Mouse (Mus musculus): Measurements from ENCODE around the gene Rnf115.
A peak's percentile ranks its signal among the peaks of the same experiment; 100 is the strongest.
"Not testable (repeated sequence)": the region's sequence is repeated elsewhere in the genome, so short reads cannot be mapped to it uniquely, and the experiment has no call there.

Rnf115 gene

DNA sequence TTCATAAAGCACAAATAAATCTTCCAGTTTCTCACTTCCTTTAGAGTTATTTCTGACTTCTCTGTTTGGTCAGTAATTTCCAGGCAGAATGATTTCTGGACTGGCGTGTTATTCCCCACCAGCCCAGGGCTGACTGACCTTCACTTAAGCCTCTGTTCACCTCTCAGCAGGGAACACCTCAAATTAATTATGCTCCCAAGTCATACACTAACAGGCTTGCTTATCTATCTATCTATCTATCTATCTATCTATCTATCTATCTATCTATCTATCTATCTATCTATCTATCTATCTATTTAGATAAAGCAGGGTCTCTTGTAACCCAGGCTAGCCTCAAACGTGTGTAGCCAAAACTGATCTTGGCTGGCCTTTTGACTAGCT, 18.8 kb upstream of the Rnf115 start:
- no peak for DNase-seq

GRCm38 (mm10) chr3:96714286-96714685, 13.2 kb upstream of the Rnf115 start:
- no peak for DNase-seq

DNA sequence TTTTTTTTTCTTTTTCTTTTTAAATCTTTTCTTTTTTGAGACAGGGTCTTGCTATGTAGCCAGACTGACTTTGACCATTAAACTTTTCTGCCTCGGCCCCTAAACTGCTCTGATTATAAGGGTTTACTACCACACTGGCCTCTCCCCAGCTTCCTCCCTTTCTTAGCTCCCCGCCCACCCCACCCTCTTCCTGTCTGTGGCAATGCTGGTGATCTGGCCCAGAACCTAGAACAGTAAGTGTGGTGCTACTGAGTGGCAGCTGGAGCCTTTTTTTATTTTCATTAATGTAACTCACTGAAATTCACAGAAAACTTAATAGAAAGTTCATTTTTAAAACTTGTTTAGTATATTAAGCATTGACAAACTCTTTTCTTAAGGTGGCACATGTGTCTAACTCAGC, 11.6 kb upstream of the Rnf115 start:
- no peak for DNase-seq

DNA sequence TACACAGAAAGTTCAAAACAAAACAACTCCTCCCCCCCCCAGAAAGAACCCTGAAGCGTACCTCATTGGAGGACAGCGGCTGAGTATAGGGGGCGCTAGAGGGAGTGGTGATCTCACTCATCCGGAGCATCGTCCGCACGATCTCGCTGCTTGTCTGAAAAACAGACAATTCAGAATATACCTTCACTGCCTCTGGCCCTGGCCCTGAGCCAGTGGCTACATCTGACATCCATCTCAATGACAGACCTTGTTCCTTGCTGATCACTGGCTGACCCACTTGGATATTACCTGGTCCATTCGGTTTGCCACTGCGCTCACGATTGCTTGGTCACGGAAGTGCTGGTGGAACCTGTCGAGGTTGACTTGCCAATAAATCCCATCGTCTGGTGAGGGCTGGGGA, 8.3 kb upstream of the Rnf115 start:
- DNase-seq, result peak; percentile 34

DNA sequence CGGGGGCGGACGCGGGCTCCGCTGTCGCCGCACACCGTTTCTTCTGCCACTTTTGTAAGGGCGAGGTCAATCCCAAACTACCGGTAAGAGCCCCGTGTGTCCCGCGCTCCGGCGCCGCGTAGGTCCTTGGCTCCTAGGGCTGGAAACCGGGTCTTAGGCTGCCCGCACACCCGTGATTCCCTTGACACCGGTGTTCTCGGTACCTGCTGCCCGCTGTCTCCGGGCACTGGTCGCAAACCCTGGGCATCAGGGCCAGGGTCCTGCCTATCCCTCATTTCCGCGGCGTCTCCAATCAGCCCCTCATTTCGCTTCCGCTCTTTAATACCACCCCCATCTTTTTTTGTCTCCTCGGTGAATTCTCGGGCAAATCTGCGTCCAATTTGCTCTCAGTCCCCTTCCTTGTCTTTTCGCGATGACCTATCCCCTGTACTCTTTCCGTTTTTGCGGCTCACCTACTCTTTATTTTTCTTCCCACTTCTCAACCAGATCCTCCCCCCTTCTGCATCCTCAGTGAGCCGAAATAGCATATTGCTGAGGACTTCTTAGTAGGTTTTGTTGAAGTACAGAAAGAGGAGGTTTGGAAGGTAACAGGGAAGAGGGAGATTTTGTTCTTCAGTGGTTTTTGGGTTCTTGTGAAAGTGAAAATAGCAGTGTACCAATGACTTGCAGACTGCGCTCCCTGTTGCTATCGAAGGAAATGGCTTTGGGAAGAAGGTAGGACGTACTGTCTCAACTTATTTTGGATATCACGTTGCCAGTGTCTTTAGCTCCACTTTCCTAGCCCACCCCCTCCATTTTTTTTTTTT, 567 bp downstream of the Rnf115 start:
- DNase-seq, result no peak

GRCm38 (mm10) chr3:96728634-96729402, 1.4 kb downstream of the Rnf115 start:
- DNase-seq, result no peak

DNA sequence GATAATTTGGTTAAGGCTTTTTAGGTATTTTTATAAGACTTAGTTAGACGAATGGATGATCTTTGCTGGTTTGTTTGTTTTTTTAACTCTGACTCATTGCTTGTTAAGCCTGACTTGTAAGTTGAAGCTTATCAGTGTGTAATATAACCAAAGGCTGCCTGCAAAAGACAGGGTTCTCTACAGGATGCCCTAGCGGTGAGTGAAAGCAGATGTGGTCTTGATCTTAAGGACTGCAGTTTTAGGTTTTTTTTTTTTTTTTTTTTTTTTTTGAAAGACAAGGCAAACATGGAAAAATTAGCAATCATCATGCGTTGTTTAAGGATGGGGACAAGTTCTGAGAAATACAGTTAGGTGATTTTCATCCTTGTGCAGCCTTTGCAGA, 1.9 kb downstream of the Rnf115 start:
- DNase-seq, result no peak

- DNase-seq, result no peak
These were observed 3.3 kb downstream of the Rnf115 start for GRCm38 (mm10) chr3:96730785-96731184.

GRCm38 (mm10) chr3:96733984-96734383, 6.5 kb downstream of the Rnf115 start:
- no peak for DNase-seq

DNA sequence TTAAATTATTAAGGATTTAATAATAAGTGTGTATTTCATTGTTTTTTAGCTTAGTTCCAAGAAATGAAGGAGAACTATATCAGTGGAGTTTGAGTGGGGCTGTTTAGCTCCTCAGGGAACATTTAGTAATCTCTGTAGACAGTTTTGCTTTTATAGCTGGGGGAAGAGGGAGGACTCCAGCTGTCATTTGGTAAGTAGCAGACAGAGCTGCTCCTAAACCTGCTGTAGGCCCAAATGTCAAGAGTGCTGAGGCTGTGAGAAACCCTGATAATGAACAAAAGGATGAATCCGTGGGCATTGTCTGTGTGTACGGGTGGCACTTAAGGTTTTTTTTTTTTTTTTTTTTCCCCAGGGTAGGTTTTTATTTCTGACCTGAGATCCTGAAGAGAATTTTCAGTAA, 7.7 kb downstream of the Rnf115 start:
- DNase-seq, result no peak

GRCm38 (mm10) chr3:96737013-96737740, 9.7 kb downstream of the Rnf115 start:
- no peak for DNase-seq

DNA sequence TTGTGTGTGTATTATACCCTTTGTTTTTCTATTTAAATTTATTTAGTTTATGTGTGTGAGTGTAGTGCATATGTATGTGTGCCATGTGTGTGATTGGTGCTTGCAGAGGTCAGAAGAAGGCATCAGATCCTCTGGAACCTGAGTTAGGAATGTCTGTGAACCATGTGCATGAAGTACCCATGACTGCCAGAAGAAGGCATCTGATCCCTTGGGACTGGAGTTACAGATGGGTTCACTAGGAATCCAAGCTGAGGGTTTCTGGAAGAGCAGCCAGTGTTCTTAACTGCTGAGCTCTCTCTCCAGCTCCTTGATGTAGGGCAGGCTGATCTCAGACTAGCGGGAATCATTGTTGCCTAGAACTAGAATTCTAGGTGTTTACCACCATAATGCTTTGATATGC, 10.5 kb downstream of the Rnf115 start:
- DNase-seq, result no peak

- not testable (repeated sequence) for DNase-seq
These were observed 12.8 kb downstream of the Rnf115 start for GRCm38 (mm10) chr3:96740279-96740678.

GRCm38 (mm10) chr3:96744348-96744747, 16.9 kb downstream of the Rnf115 start:
- no peak for DNase-seq

DNA sequence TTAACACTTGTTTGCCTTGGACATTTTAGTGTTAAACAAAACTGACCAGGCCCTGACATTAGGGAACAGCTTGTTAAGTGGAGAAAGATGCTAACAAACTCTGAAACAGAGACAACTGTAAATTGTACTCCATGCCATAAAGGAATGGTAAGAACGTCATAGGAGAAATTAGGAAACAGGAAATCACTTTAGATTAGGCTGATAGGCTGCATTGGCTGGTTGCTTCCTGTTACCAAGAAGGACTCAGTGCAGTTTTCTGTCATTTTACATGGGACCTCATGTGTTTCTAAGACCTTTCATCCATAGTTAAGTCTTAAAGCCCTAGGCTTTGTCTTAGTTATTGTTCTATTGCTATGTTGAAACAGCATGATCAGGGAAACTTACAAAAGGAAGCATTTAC, 19.4 kb downstream of the Rnf115 start:
- no peak for DNase-seq

DNA sequence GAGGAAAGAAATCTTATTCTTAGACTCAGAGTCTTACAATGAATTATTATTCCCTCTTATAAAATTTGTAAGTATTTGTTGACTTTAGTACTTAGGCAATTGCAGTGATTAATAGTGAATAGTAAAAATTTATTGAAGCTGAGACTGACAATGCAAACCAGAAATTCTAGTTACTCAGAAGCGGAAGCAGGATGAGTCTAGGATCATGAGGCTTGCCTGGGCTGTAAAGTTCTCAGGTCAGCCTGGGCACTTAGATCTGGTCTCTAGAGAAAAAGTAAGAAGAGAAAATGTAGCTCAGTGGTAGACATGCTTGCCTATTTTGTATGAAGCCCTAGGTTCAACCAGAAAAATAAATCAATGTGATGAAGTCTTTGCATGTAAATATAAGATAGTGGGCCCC, 28.5 kb downstream of the Rnf115 start:
- no peak for DNase-seq

GRCm38 (mm10) chr3:96757691-96758090, 30.2 kb downstream of the Rnf115 start:
- no peak for DNase-seq

DNA sequence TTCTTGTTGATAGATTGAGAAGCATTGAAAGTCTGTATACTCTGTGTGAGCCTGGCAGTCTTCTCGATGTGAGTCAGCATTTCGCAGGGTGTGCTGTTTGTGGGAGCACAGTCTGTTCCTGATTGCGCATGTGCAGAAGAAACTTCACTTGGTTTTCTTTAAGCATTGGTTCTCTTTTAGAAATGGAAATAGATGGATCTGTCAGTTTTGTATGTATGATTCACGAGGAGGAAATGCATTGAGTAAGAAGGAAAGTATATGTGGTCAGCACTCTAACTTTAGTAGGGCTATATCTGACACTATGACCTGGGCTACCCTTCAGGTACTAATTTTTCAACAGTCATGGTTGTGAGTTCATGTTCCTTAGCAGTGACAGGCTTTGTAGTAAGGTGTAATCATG, 32.2 kb downstream of the Rnf115 start:
- DNase-seq, result no peak

DNA sequence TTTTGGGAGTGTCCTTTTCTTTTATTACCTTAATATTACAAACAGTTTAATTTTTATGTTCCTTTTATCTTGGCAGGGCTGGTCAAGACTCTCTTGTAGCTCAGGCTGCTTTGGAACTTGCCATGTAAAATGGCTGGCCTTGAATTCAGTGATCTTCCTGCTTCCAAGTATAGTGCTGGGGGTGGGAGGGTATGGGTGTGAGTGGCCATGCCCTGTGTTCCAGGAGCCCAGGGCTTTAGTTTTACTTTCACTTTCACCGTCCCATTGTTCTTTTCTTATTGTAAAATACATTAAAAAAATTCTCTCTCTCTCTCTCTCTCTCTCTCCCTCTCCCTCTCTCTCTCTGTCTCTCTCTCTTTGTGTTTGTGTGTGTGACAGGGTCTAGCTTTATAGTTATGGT, 37.1 kb downstream of the Rnf115 start:
- no peak for DNase-seq

- DNase-seq, result no peak
These were observed 42.5 kb downstream of the Rnf115 start for GRCm38 (mm10) chr3:96769971-96770370.

DNA sequence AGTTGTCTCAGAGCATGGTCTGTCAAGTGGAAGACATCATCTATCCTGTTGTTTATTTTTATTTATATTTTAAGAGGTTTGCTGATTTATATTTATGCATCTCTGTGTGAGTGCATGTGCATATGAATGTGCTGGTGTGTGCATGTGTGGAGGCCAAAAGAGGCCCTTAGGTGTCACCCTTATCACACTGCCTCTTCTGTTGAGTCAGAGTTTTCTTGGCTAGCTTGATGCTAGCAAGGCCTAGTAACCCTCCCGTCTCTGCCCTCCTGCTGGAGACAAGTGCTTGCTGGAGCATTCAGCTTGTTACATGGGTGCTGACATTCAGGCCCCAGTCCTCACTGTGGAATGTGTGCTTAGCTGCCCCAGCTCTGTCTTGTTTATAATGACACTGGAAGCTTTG, 45.5 kb downstream of the Rnf115 start:
- DNase-seq, result no peak

DNA sequence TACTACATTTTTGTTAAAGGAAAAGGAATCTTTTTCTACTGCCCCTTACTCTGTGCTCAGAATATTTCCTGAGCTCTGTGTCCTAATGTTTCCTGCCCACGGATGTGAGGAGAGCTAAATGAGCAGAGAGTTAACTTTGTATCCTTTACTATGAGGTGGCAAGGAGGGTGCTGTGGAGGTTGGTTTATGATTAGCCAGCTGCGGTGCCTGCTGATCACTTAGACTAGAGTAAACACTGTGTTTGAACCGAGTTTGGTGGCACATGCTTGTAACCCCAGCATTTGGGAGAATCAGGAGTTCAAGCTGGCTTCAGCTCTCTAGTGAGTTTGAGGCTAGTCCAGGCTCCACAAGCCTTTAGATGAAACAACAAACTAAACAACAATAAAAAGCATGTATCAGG, 49.7 kb downstream of the Rnf115 start:
- DNase-seq, result peak; percentile 52

DNA sequence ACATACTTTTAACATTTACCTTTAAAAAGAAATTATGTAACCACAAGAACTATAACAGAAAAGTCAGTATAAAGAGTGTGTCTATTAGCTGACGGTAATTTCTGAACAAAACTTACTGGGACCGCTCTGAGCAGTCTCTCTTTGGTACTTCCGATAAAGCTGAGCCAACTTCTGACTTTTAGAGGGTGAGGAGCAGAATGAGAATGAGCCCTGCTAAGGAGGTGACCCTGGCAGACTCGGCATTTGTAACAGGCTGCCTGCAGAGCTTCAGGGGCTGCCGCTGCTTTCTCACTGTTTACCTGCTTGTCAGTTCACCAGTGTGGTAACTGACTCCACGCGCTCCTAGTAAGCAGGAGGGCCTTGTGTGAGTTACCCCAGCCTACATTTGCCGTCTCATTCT, 54.8 kb downstream of the Rnf115 start:
- DNase-seq, result no peak

GRCm38 (mm10) chr3:96787784-96788183, 60.3 kb downstream of the Rnf115 start:
- no peak for DNase-seq
